In genomic region chr11:78343381-78344327, GRCm38 (mm10) we compare ENCODE assay signal across 8 mouse cellular contexts. TPM values are rescaled to one million over a fixed set of nuclear protein-coding genes. Genes with fewer than 3 reads are reported as not detected.
DNase-seq lines count a peak whose midpoint lies in the region; ATAC-seq and TF ChIP-seq lines count a peak whose summit lies in the region.

TSS of gene Unc119 (plus strand) at chr11:78343482.

- peaks cover 31% of the 10 kb centered on the region for H3K36me3 ChIP-seq in intestine, embryonic 14.5 days (ENCODE audit: control insufficient read depth, insufficient read depth, low read length)

- no peaks in the 10 kb centered on the region for H3K9me3 ChIP-seq in intestine, embryonic 14.5 days (ENCODE audit: control insufficient read depth, low read length)

- no peaks in the 10 kb centered on the region for H3K27me3 ChIP-seq in intestine, embryonic 14.5 days (replicated peaks; ENCODE audit: control insufficient read depth, insufficient read depth, low read length)

- ATAC-seq in intestine, embryonic 14.5 days (replicated peaks; ENCODE audit: low FRiP score, low TSS enrichment, low read depth), result peak; percentile 82
- 0 out of 2 replicates have a peak, but pooled peaks have one; percentile 34 for ATAC-seq in megakaryocyte-erythroid progenitor cell, adult 5-6 weeks (replicated peaks; ENCODE audit: low FRiP score, low TSS enrichment, poor library complexity, severe bottlenecking)

- peak; percentile 92 for DNase-seq in adrenal gland, adult 2 months
- peak; percentile 62 to 63 for DNase-seq in gastrocnemius, postnatal 36 days
- peak; percentile 92 for DNase-seq in intestine, embryonic 14.5 days (ENCODE audit: low spot score)
- peak; percentile 67 to 80 for DNase-seq in left cerebral cortex, postnatal 25 days (ENCODE audit: low spot score in 2 of 2)
- peak; percentile 67 for DNase-seq in right cerebral cortex, postnatal 14 days
- peak; percentile 77 for DNase-seq in yolk sac, embryonic 10.5 days (ENCODE audit: low spot score)

- under 1% methylated on average over 62 of the region's 66 CpGs for WGBS in intestine, embryonic 14.5 days

- no peak for TF ChIP-seq CTCF in cortical plate, adult 2 months (IDR thresholded peaks at IDR 0.05; ENCODE audit: extremely low read depth, insufficient read depth, low read length)

- H3K4me2 ChIP-seq in intestine, embryonic 14.5 days (ENCODE audit: low read length), result peak within 1 kb of the TSS; percentile 76

- H3K4me3 ChIP-seq in cortical plate, adult 2 months (ENCODE audit: insufficient read depth, low read length), result peak within 1 kb of the TSS; percentile 49
- peak within 1 kb of the TSS; percentile 78 for H3K4me3 ChIP-seq in intestine, embryonic 14.5 days (ENCODE audit: low read depth, low read length)

- intact Hi-C loops in gastrocnemius, postnatal 36 days (cut with DNase I), result loop anchor here (2.0 kb wide), 1 partner anchor 79 kb away; no protein-coding TSS in a partner anchor
- intact Hi-C loops in left cerebral cortex, postnatal 25 days (cut with DNase I), result no loop called here

- peak within 1 kb of the TSS; percentile 61; the same call in 1 of the 2 replicates for H3K27ac ChIP-seq in cortical plate, adult 2 months (ENCODE audit: insufficient read depth, low read length)
- peak within 1 kb of the TSS; percentile 86 for H3K27ac ChIP-seq in intestine, embryonic 14.5 days (ENCODE audit: low read depth)

- H3K9ac ChIP-seq in intestine, embryonic 14.5 days (ENCODE audit: low read length), result peak within 1 kb of the TSS; percentile 77

- no peak for TF ChIP-seq POLR2A in cortical plate, adult 2 months (IDR thresholded peaks at IDR 0.05; ENCODE audit: extremely low read depth, insufficient read depth, low read length)

- H3K4me1 ChIP-seq in cortical plate, adult 2 months (ENCODE audit: control insufficient read depth, insufficient read depth, low read length), result 0 out of 2 replicates have a peak, but pooled peaks cover 2% of the 10 kb centered on the region
- H3K4me1 ChIP-seq in intestine, embryonic 14.5 days (replicated peaks; ENCODE audit: control insufficient read depth, insufficient read depth, low read length), result peaks cover 25% of the 10 kb centered on the region

RNA-seq across cellular contexts. Expression of gene Unc119, which starts in this region (rescaled TPM):
- 10 to 100 TPM; 35.3 to 44.1 TPM for total RNA-seq in adrenal gland, adult 2 months (2021)
- 60.4 and 65.4 TPM in 2 replicates for polyA plus RNA-seq in adrenal gland, adult 2 months (2012; rRNA removed)
- 65.3 and 68.4 TPM in 2 replicates for polyA plus RNA-seq in cortical plate, adult 2 months (2012; rRNA removed)
- 10 to 100 TPM; 10.1 to 16.2 TPM for total RNA-seq in gastrocnemius, postnatal 36 days (2021)
- polyA plus RNA-seq in intestine, embryonic 14.5 days (2014; fragmentation: Nextera tagmentation; extraction: Ambion mirVana), result 39.8 and 42.8 TPM in 2 replicates
- total RNA-seq in left cerebral cortex, postnatal 25 days (2021), result 10 to 100 TPM; 27.9 to 30.2 TPM
- total RNA-seq in megakaryocyte-erythroid progenitor cell, adult 5-6 weeks (2014; fragmentation: Nextera tagmentation), result 51.2 and 51.5 TPM in 2 replicates
- 20.0 and 27.2 TPM in 2 replicates for total RNA-seq in megakaryocyte-erythroid progenitor cell, adult 5-6 weeks (2017)

Comparison
In these comparisons a context has a peak if more than half of its experiments do, and no peak if none do; other contexts are left out.
1. Peak in every context shown above with its lines: DNase-seq, ATAC-seq, H3K4me3 ChIP-seq and H3K27ac ChIP-seq.